Mouse (Mus musculus) intestine, embryonic 15.5 days (tissue): ENCODE results near the gene Spon2. TPM values are rescaled to one million over a fixed set of nuclear protein-coding genes. Genes with fewer than 3 reads are reported as not detected.

Experiments
- ATAC-seq: fragments of 200-750 bp; cut with Nextera tagmentation; 2 replicates; pipeline ENCODE4 v1.8.0; 2017; ENCODE audit warnings: moderate TSS enrichment, moderate library complexity
- H3K27ac ChIP-seq: fragments of 300-500 bp; sonication (generic); 2 replicates; pipeline ENCODE4 v1.5.1; 2015; ENCODE audit warnings: mild to moderate bottlenecking, inconsistent platforms
- H3K27me3 ChIP-seq: fragments of 300-500 bp; sonication (generic); replicated peaks from 2 replicates; pipeline ENCODE4 v1.6.1; 2015; ENCODE audit warnings: inconsistent platforms
- H3K36me3 ChIP-seq: fragments of 300-500 bp; sonication (generic); 2 replicates; pipeline ENCODE4 v1.6.1; 2015; ENCODE audit warnings: inconsistent platforms
- H3K4me1 ChIP-seq: fragments of 300-500 bp; sonication (generic); replicated peaks from 2 replicates; pipeline ENCODE4 v1.6.1; 2015; ENCODE audit warnings: inconsistent platforms
- H3K4me2 ChIP-seq: fragments of 300-500 bp; sonication (generic); replicated peaks from 2 replicates; pipeline ENCODE4 v1.6.1; 2015; ENCODE audit warnings: mild to moderate bottlenecking, inconsistent platforms
- H3K4me3 ChIP-seq: fragments of 300-500 bp; sonication (generic); replicated peaks from 2 replicates; pipeline ENCODE4 v1.5.1; 2015; ENCODE audit warnings: inconsistent platforms
- H3K9ac ChIP-seq: fragments of 300-500 bp; sonication (generic); 2 replicates; pipeline ENCODE4 v1.6.1; 2015; ENCODE audit warnings: inconsistent platforms
- H3K9me3 ChIP-seq: fragments of 300-500 bp; sonication (generic); 2 replicates; pipeline ENCODE4 v1.6.1; 2016; ENCODE audit warnings: inconsistent platforms
- WGBS: fragments of 180-500 bp; shearing (Covaris S2); methylation state at CpG from one replicate; pipeline ENCODE4 v1.1.7; 2015; 5-methylcytosine and 5-hydroxymethylcytosine counted together
- polyA plus RNA-seq: library from polyadenylated mRNA; unstranded; fragments of >200 nt; fragmentation: Nextera tagmentation; extraction: Ambion mirVana; gene quantifications from 2 replicates; pipeline ENCODE4 v1.2.1, GENCODE M21; 2015

Gene Spon2
- polyA plus RNA-seq, 1 experiment from 2014 or later: 23.7 TPM

DNA sequence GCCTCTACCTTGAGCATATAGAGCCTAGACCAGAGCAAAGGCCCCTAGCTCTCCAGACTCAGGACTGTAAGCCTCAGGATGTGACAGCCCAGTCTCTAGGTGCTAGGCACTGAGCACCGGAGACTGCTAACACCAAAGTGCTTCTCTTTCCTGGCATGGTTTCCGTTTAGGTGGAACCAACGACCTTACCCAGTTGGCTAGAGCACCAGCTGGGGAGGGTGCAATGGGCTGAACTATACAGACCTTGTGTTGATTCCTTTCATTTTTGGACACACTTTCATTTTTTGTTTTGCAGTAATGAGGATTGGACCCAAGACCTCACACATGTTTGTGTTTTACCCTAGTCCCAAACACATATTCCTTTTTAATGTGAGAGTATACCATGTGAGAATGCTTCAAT is 7.7 kb downstream of the Spon2 start:
- no peak overlapping the region for H3K27ac ChIP-seq
- no peak overlapping the region for H3K4me3 ChIP-seq
- H3K27me3 ChIP-seq: no peaks in the 10 kb centered on the region
- no peak for ATAC-seq
- H3K4me2 ChIP-seq: no peak overlapping the region
- H3K9ac ChIP-seq: no peak overlapping the region
- no peaks in the 10 kb centered on the region; the same call in 1 of the 2 replicates for H3K4me1 ChIP-seq
- H3K36me3 ChIP-seq: no peaks in the 10 kb centered on the region
- 87% methylated on average over 3 of the region's 3 CpGs for WGBS
- no peaks in the 10 kb centered on the region for H3K9me3 ChIP-seq

DNA sequence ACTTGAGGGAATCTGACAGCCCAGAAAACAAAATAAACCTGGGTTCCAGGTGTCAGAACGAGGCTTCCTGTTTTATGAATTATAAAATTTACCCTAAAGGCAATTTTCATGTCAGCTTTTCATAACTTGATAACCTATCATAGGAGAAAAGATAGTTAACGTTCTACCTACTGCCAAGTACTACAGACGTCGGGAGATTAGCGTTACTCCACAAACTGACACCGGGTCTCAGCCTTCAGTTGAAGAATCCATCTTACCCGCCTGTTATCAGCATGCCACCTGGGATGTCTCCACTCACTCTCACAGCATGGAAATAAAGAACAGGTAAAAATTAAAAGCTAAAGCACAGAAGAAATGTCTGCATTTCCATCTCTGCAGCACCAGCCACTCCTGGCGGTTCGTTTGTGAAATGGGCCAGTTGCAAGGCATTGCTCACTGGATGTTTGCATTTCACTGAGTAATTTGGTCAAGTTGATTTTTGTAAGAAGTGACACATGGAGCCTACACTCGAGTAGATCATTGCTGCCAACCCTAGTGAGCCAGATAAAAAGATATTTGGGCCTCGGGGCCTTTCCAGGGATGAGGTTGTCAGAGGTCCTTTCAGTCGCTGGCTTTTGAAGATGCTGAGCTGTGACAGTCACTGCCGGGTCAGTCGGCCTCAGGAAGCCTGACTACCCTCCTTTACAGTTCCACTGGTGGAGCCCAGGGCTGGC is 9.6 kb downstream of the Spon2 start:
- no peak overlapping the region for H3K9ac ChIP-seq
- 0 out of 2 replicates have a peak, but pooled peaks cover 3% of the 10 kb centered on the region for H3K4me1 ChIP-seq
- no peak for ATAC-seq
- H3K4me2 ChIP-seq: no peak overlapping the region
- no peaks in the 10 kb centered on the region for H3K27me3 ChIP-seq
- no peaks in the 10 kb centered on the region for H3K36me3 ChIP-seq
- no peak overlapping the region for H3K4me3 ChIP-seq
- WGBS: 64% methylated on average over 14 of the region's 14 CpGs
- H3K27ac ChIP-seq: no peak overlapping the region
- H3K9me3 ChIP-seq: no peaks in the 10 kb centered on the region

DNA sequence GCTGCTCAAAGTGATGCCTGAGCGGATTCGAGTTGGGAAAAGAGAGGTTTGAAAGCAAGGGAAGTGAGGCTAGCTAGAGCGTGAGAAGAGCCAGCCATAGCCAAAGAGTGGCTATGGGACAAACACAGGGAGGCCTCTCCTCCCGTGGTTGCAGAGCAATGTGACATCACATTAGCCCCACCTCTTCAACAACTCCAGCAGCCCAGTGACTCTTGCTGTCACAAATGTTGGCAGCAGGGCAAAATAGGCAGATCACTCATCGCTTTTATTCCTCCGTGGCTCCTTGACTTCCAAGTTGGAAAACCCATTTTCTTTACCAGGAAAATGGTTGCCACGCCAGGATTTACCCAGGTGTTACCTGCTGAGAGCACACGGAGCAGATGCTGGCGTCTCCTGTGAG is 11.1 kb downstream of the Spon2 start:
- Histone ChIP-seq H3K4me1 (0 out of 2 replicates have a peak, but pooled peaks cover 4% of the 10 kb centered on the region), H3K36me3 (no peaks in the 10 kb centered on the region), H3K4me2 (no peak overlapping the region), H3K27me3 (no peaks in the 10 kb centered on the region), H3K9ac (no peak overlapping the region), H3K9me3 (no peaks in the 10 kb centered on the region), H3K27ac (no peak overlapping the region), H3K4me3 (no peak overlapping the region)
- WGBS: 61% methylated on average over 9 of the region's 9 CpGs
- ATAC-seq: no peak

DNA sequence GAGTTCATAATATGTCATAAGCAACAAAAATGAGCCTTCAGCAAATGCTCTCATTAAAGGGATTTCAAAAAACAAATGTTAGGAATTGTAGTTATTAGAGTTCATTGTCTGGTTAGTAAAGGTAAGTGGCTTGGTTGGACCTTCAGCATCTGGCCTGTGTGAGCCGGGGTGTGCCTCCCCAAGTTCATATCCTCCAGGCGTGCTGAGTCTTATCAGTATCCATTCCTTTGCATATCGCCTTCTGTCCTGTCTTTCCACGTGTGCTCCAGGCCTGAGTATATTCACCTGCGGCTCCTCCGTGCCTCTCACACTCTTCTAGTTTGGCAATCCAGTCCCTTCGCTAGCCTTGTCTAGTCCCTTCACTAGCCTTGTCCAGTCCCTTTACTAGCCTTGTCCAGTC is 11.9 kb downstream of the Spon2 start:
- 79% methylated on average over 7 of the region's 7 CpGs for WGBS

DNA sequence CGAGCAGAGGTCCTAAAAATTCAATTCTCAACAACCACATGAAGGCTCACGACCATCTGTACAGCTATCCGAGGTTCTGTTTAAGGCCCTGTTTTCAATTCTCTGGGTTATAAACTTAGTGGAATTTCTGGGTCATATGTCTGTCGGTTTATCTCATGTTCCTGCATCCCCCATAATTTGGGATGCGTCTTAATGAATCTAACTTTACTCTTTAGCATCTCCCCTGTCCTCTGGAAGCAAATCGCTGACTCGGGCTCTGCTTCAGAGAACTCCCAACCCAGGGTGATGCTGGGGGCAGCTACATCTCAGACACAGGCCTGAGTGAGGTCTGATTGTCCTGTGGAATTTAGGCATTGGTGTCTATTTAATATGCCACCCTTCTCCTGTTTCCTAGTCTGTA is 14.0 kb downstream of the Spon2 start:
- Histone ChIP-seq H3K9me3 (no peaks in the 10 kb centered on the region), H3K4me2 (no peak overlapping the region), H3K9ac (no peak overlapping the region), H3K36me3 (no peaks in the 10 kb centered on the region), H3K27me3 (no peaks in the 10 kb centered on the region), H3K27ac (no peak overlapping the region), H3K4me3 (no peak overlapping the region), H3K4me1 (0 out of 2 replicates have a peak, but pooled peaks cover 4% of the 10 kb centered on the region)
- ATAC-seq: no peak
- WGBS: 68% methylated on average over 7 of the region's 7 CpGs

More for the DNA sequence above, 11.9 kb downstream of the Spon2 start:
- H3K27me3 ChIP-seq: no peaks in the 10 kb centered on the region
- H3K4me1 ChIP-seq: 0 out of 2 replicates have a peak, but pooled peaks cover 4% of the 10 kb centered on the region
- no peaks in the 10 kb centered on the region for H3K9me3 ChIP-seq
- H3K36me3 ChIP-seq: no peaks in the 10 kb centered on the region
- ATAC-seq: no peak
- H3K27ac ChIP-seq: no peak overlapping the region
- H3K4me2 ChIP-seq: no peak overlapping the region
- no peak overlapping the region for H3K9ac ChIP-seq
- H3K4me3 ChIP-seq: no peak overlapping the region

DNA sequence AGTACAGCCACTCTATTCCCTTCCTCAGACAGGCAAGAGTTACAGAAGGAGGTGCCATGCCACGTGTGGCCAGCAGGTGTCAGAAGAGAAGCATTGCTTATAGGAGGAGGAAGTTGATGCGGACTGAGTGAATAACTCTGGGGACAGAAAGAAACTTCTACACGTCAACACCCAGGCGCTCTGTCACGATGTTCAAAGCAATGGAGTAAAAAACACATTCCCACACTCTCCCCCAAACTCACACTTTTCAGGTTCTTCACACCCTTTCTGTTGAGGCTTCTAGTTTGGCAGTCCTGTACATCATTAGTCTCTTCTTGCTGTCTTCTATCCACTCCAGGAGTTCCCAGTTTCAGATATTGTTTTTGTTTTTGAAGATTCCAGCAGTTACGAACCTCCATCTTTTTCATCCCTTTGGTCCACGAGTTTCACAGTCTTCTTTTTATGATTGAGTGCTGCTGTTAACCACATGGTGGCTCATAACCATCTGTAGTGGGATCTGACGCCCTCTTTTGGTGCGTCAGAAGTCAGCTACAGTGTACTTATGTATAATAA is 14.5 kb downstream of the Spon2 start:
- peak overlapping the region; percentile 49 for H3K4me2 ChIP-seq
- no peak overlapping the region for H3K4me3 ChIP-seq
- no peaks in the 10 kb centered on the region for H3K36me3 ChIP-seq
- H3K4me1 ChIP-seq: 0 out of 2 replicates have a peak, but pooled peaks cover 4% of the 10 kb centered on the region
- no peak overlapping the region for H3K27ac ChIP-seq
- 11% methylated on average over 9 of the region's 9 CpGs for WGBS
- H3K9ac ChIP-seq: no peak overlapping the region
- peak; percentile 88 for ATAC-seq
- H3K27me3 ChIP-seq: no peaks in the 10 kb centered on the region
- no peaks in the 10 kb centered on the region for H3K9me3 ChIP-seq

DNA sequence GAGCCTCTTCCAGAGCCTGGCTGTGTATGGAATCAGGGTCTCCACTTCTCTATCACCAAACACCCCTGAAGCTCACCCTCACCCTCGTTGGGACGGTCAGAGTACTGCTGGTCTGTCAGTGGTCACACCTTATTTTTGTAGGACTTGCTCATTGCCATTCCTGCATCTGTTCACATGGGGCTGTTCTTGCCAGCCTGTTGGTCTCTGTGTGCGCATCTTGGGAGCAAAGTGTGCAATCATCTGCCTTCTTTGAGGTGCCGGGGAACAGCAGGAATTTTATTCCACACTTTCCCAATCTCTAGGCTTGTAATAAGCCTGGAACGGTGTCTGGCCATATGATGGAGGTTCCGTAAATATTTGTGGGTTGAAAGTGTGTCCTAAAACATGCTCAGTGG is 15.1 kb downstream of the Spon2 start:
- Histone ChIP-seq H3K9me3 (no peaks in the 10 kb centered on the region), H3K4me3 (no peak overlapping the region), H3K4me2 (no peak overlapping the region), H3K27me3 (no peaks in the 10 kb centered on the region), H3K4me1 (0 out of 2 replicates have a peak, but pooled peaks cover 4% of the 10 kb centered on the region), H3K36me3 (no peaks in the 10 kb centered on the region), H3K9ac (no peak overlapping the region), H3K27ac (no peak overlapping the region)
- 81% methylated on average over 6 of the region's 6 CpGs for WGBS
- ATAC-seq: 0 out of 2 replicates have a peak, but pooled peaks have one; percentile 4

DNA sequence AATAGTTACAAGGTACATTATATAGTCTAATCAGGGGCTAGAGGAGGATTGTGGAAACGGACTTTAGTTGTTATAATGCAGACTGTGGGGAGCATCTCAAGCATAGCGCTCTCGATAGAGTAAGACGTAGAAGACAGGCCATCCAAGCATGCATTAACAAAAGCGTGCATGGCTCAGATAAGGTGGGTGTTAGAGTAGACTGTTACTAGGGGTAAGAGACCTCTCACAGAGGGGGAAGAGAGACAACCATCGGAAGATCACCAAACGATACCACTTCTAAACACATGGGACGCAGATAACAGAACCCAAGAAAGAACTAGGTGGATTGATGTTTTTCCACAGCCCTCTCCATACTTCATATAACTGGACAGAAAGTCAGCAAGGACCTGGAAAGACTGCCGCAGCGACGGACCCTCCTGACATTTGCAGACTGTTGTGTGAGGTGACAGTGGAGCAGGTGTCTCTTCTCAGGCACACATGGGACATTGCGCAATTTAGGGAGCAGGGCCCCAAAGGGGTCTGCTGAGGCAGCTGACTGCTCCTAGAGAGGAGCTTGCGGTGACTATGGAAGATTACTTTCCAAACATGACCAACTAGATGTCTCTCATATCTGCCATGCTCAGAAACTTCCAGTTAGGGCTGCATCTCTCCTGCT is 15.6 kb downstream of the Spon2 start:
- Histone ChIP-seq H3K36me3 (no peaks in the 10 kb centered on the region), H3K9ac (no peak overlapping the region), H3K4me2 (no peak overlapping the region), H3K4me3 (no peak overlapping the region), H3K27me3 (no peaks in the 10 kb centered on the region), H3K27ac (no peak overlapping the region), H3K4me1 (0 out of 2 replicates have a peak, but pooled peaks cover 4% of the 10 kb centered on the region), H3K9me3 (no peaks in the 10 kb centered on the region)
- ATAC-seq: no peak
- WGBS: 78% methylated on average over 13 of the region's 13 CpGs

DNA sequence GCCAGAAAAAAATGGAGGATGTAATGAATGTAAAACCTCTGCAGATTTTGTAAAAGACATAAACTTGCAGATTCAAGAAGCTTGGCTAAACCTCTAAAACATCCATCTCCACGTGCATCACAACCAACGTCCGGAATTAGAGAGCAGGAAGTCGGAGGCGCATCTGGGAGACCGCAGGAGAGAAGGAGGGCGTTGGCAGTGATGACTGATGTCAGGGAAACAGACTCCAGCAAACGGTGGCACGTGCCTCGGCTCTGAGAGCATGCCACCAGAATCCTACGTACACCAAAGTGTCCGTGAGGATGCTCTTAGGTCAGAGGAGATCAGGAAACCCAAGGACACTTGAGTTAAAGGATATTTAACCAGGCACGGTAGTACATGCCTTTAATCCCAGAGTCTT is 16.6 kb downstream of the Spon2 start:
- Histone ChIP-seq H3K4me2 (no peak overlapping the region), H3K9ac (no peak overlapping the region), H3K9me3 (no peaks in the 10 kb centered on the region), H3K4me1 (0 out of 2 replicates have a peak, but pooled peaks cover 4% of the 10 kb centered on the region), H3K36me3 (no peaks in the 10 kb centered on the region), H3K4me3 (no peak overlapping the region), H3K27me3 (no peaks in the 10 kb centered on the region), H3K27ac (no peak overlapping the region)
- 54% methylated on average over 13 of the region's 13 CpGs for WGBS
- ATAC-seq: no peak

DNA sequence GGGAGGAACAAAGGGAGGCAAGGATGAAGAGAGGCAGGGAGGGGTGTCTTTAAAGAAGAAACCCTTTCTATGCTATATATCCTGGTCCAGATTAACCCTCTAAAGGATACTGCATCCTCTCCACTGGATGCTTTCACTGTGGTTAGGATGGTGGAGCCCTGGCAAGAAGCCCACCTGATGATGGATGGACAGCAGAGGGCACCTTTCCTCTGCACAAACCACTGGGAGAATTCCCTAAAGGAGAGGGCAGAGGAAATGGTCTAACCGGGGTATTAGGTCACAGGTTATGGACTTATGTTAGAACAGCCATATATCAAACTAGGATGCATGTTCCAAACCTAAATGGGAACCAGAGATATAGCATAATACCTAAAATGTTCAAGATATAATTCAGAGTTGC is 18.2 kb downstream of the Spon2 start:
- ATAC-seq: no peak

DNA sequence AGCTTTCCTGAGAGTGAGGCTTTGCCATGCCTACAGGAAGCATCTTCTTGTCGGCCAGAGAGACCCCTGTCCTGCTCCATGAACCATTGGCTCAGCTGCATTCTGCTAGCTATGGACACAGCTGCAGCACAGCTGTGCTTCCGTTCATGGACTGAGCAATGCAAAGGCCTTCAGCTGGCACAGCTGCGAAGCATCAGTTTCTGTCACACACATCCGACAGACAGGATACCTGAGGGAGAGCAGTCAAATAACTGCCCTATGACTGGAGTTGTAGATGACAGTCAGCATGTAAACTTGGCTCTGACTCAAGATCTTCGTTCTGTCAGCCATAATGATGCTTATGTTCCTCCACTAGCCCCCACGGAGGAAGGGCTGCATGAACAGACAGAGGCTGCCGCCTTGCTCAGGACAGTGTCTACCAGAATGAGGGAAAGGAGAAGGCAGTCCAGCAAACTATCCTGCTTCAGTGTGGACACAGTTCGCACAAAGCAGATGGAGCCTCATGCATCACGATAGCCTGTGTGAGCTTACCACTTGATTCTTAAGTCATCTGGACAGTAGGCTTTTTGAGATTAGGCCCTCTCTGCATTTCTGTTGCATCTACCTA is 22.9 kb downstream of the Spon2 start:
- no peaks in the 10 kb centered on the region for H3K9me3 ChIP-seq
- no peak overlapping the region for H3K4me3 ChIP-seq
- WGBS: 47% methylated on average over 9 of the region's 9 CpGs
- no peak overlapping the region for H3K9ac ChIP-seq
- ATAC-seq: peak; percentile 28; the same call in 1 of the 2 replicates
- H3K4me1 ChIP-seq: 0 out of 2 replicates have a peak, but pooled peaks cover 11% of the 10 kb centered on the region
- no peaks in the 10 kb centered on the region for H3K36me3 ChIP-seq
- no peak overlapping the region for H3K27ac ChIP-seq
- H3K27me3 ChIP-seq: no peaks in the 10 kb centered on the region
- no peak overlapping the region for H3K4me2 ChIP-seq

More for the DNA sequence above, 18.2 kb downstream of the Spon2 start:
- Histone ChIP-seq H3K36me3 (no peaks in the 10 kb centered on the region), H3K27ac (no peak overlapping the region), H3K4me3 (no peak overlapping the region), H3K4me2 (no peak overlapping the region), H3K9ac (no peak overlapping the region), H3K27me3 (no peaks in the 10 kb centered on the region), H3K4me1 (0 out of 2 replicates have a peak, but pooled peaks cover 9% of the 10 kb centered on the region), H3K9me3 (no peaks in the 10 kb centered on the region)
- WGBS: 46% methylated on average over 1 of the region's 1 CpGs

DNA sequence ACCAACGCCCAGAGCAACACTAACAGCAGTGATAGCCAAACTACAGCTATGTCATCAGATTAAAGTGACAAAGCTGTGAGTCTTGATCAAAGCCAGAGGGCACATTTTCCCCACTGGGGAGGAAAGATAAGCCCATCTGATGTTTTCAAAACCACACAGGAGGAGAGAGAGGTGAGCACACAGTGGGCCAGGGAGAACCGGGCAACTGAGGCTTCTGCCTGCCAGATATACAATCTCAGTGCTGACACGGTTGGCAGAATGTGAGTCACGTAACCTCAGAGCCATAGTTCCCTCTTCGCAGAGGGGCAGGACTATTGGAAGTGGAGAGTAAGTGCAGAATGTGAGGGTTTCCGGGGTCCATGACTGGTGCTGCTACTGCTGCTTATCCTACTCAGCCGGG is 24.7 kb downstream of the Spon2 start:
- no peak overlapping the region for H3K9ac ChIP-seq
- H3K4me2 ChIP-seq: no peak overlapping the region
- no peaks in the 10 kb centered on the region for H3K36me3 ChIP-seq
- 0 out of 2 replicates have a peak, but pooled peaks cover 11% of the 10 kb centered on the region for H3K4me1 ChIP-seq
- no peaks in the 10 kb centered on the region for H3K27me3 ChIP-seq
- H3K4me3 ChIP-seq: no peak overlapping the region
- no peak overlapping the region for H3K27ac ChIP-seq
- ATAC-seq: no peak
- 30% methylated on average over 7 of the region's 7 CpGs for WGBS
- no peaks in the 10 kb centered on the region for H3K9me3 ChIP-seq
